Mouse (Mus musculus): ENCODE data around the gene Ubtf. TPM values are rescaled to one million over a fixed set of nuclear protein-coding genes. Genes with fewer than 3 reads are reported as not detected.

The Ubtf gene
- polyA plus RNA-seq, 1 experiment from 2014 or later, result 50.9 TPM

- no peak overlapping the region for H3K4me3 ChIP-seq (replicated peaks)
- H3K36me3 ChIP-seq (replicated peaks), result peaks cover 46% of the 10 kb centered on the region
- H3K9ac ChIP-seq, result 0 out of 2 replicates have a peak overlapping the region, but pooled peaks have one; percentile 15
- H3K4me1 ChIP-seq (replicated peaks), result peaks cover 44% of the 10 kb centered on the region
- H3K27ac ChIP-seq (replicated peaks), result peak overlapping the region; percentile 75
- no peak overlapping the region for H3K4me2 ChIP-seq
- peaks cover 10% of the 10 kb centered on the region; the same call in 1 of the 2 replicates for H3K27me3 ChIP-seq
- ATAC-seq (ENCODE audit: insufficient read depth), result peak; percentile 25
- H3K9me3 ChIP-seq (replicated peaks), result no peaks in the 10 kb centered on the region
- whole genome bisulfite sequencing (ENCODE audit: insufficient replicate concordance), result 77% methylated on average over 5 of the region's 5 CpGs
Observed at GRCm38 (mm10) chr11:102347683-102348082, 28.1 kb upstream of the Ubtf start.

GRCm38 (mm10) chr11:102346926-102347325 lies 27.4 kb upstream of the Ubtf start:
- Histone ChIP-seq H3K36me3 (replicated peaks) (peaks cover 39% of the 10 kb centered on the region), H3K27ac (replicated peaks) (peak overlapping the region; percentile 55), H3K4me3 (replicated peaks) (no peak overlapping the region), H3K4me2 (no peak overlapping the region), H3K9me3 (replicated peaks) (no peaks in the 10 kb centered on the region), H3K4me1 (replicated peaks) (peaks cover 37% of the 10 kb centered on the region), H3K27me3 (peaks cover 10% of the 10 kb centered on the region; the same call in 1 of the 2 replicates), H3K9ac (no peak overlapping the region)
- WGBS (ENCODE audit: insufficient replicate concordance), result 66% methylated on average over 5 of the region's 5 CpGs
- ATAC-seq (ENCODE audit: insufficient read depth), result peak; percentile 7; the same call in 1 of the 2 replicates

GRCm38 (mm10) chr11:102344458-102344857 lies 24.9 kb upstream of the Ubtf start:
- no peak overlapping the region for H3K4me2 ChIP-seq
- H3K27ac ChIP-seq (replicated peaks), result no peak overlapping the region
- H3K36me3 ChIP-seq (replicated peaks), result peaks cover 14% of the 10 kb centered on the region
- no peak for ATAC-seq (ENCODE audit: insufficient read depth)
- 61% methylated on average over 3 of the region's 3 CpGs for whole genome bisulfite sequencing (ENCODE audit: insufficient replicate concordance)
- H3K4me3 ChIP-seq (replicated peaks), result no peak overlapping the region
- H3K4me1 ChIP-seq (replicated peaks), result peaks cover 13% of the 10 kb centered on the region
- H3K27me3 ChIP-seq, result peaks cover 13% of the 10 kb centered on the region
- H3K9ac ChIP-seq, result no peak overlapping the region
- H3K9me3 ChIP-seq (replicated peaks), result no peaks in the 10 kb centered on the region

GRCm38 (mm10) chr11:102342742-102343141 lies 23.2 kb upstream of the Ubtf start:
- Histone ChIP-seq H3K27ac (replicated peaks) (no peak overlapping the region), H3K4me3 (replicated peaks) (no peak overlapping the region), H3K9me3 (replicated peaks) (no peaks in the 10 kb centered on the region), H3K9ac (no peak overlapping the region), H3K4me2 (no peak overlapping the region), H3K27me3 (peaks cover 23% of the 10 kb centered on the region), H3K4me1 (replicated peaks) (no peaks in the 10 kb centered on the region), H3K36me3 (replicated peaks) (no peaks in the 10 kb centered on the region)
- no peak for ATAC-seq (ENCODE audit: insufficient read depth)
- WGBS (ENCODE audit: insufficient replicate concordance), result 68% methylated on average over 12 of the region's 12 CpGs

GRCm38 (mm10) chr11:102341101-102341500 lies 21.6 kb upstream of the Ubtf start:
- Histone ChIP-seq H3K27me3 (peaks cover 35% of the 10 kb centered on the region), H3K27ac (replicated peaks) (no peak overlapping the region), H3K9me3 (replicated peaks) (no peaks in the 10 kb centered on the region), H3K4me2 (no peak overlapping the region), H3K9ac (no peak overlapping the region), H3K36me3 (replicated peaks) (no peaks in the 10 kb centered on the region), H3K4me3 (replicated peaks) (no peak overlapping the region), H3K4me1 (replicated peaks) (no peaks in the 10 kb centered on the region)
- no peak for ATAC-seq (ENCODE audit: insufficient read depth)
- 73% methylated on average over 4 of the region's 4 CpGs for WGBS (ENCODE audit: insufficient replicate concordance)

GRCm38 (mm10) chr11:102339624-102340023 lies 20.1 kb upstream of the Ubtf start:
- no peak for ATAC-seq (ENCODE audit: insufficient read depth)
- peaks cover 44% of the 10 kb centered on the region for H3K27me3 ChIP-seq
- 52% methylated on average over 4 of the region's 4 CpGs for WGBS (ENCODE audit: insufficient replicate concordance)
- H3K9me3 ChIP-seq (replicated peaks), result no peaks in the 10 kb centered on the region
- H3K4me3 ChIP-seq (replicated peaks), result no peak overlapping the region
- H3K36me3 ChIP-seq (replicated peaks), result no peaks in the 10 kb centered on the region
- no peak overlapping the region for H3K27ac ChIP-seq (replicated peaks)
- H3K9ac ChIP-seq, result no peak overlapping the region
- H3K4me2 ChIP-seq, result no peak overlapping the region
- no peaks in the 10 kb centered on the region for H3K4me1 ChIP-seq (replicated peaks)

GRCm38 (mm10) chr11:102339195-102339594 lies 19.7 kb upstream of the Ubtf start:
- whole genome bisulfite sequencing (ENCODE audit: insufficient replicate concordance), result 71% methylated on average over 11 of the region's 11 CpGs

GRCm38 (mm10) chr11:102338561-102338960 lies 19.0 kb upstream of the Ubtf start:
- no peak overlapping the region for H3K9ac ChIP-seq
- no peaks in the 10 kb centered on the region for H3K4me1 ChIP-seq (replicated peaks)
- H3K4me3 ChIP-seq (replicated peaks), result no peak overlapping the region
- peaks cover 46% of the 10 kb centered on the region for H3K27me3 ChIP-seq
- H3K27ac ChIP-seq (replicated peaks), result no peak overlapping the region
- ATAC-seq (ENCODE audit: insufficient read depth), result no peak
- no peak overlapping the region for H3K4me2 ChIP-seq
- no peaks in the 10 kb centered on the region for H3K9me3 ChIP-seq (replicated peaks)
- 15% methylated on average over 3 of the region's 3 CpGs for WGBS (ENCODE audit: insufficient replicate concordance)
- no peaks in the 10 kb centered on the region for H3K36me3 ChIP-seq (replicated peaks)

More at GRCm38 (mm10) chr11:102339195-102339594, 19.7 kb upstream of the Ubtf start:
- Histone ChIP-seq H3K36me3 (replicated peaks) (no peaks in the 10 kb centered on the region), H3K9ac (no peak overlapping the region), H3K27ac (replicated peaks) (no peak overlapping the region), H3K4me1 (replicated peaks) (no peaks in the 10 kb centered on the region), H3K9me3 (replicated peaks) (no peaks in the 10 kb centered on the region), H3K4me3 (replicated peaks) (no peak overlapping the region), H3K27me3 (peaks cover 46% of the 10 kb centered on the region), H3K4me2 (no peak overlapping the region)
- ATAC-seq (ENCODE audit: insufficient read depth), result no peak

GRCm38 (mm10) chr11:102337921-102338320 lies 18.4 kb upstream of the Ubtf start:
- Histone ChIP-seq H3K36me3 (replicated peaks) (no peaks in the 10 kb centered on the region), H3K9me3 (replicated peaks) (no peaks in the 10 kb centered on the region), H3K27me3 (peaks cover 46% of the 10 kb centered on the region), H3K27ac (replicated peaks) (no peak overlapping the region), H3K4me3 (replicated peaks) (no peak overlapping the region), H3K4me2 (no peak overlapping the region), H3K9ac (no peak overlapping the region), H3K4me1 (replicated peaks) (no peaks in the 10 kb centered on the region)
- no peak for ATAC-seq (ENCODE audit: insufficient read depth)
- 69% methylated on average over 1 of the region's 1 CpGs for WGBS (ENCODE audit: insufficient replicate concordance)

GRCm38 (mm10) chr11:102336191-102336590 lies 16.6 kb upstream of the Ubtf start:
- no peak overlapping the region for H3K4me3 ChIP-seq (replicated peaks)
- no peak for ATAC-seq (ENCODE audit: insufficient read depth)
- WGBS (ENCODE audit: insufficient replicate concordance), result 58% methylated on average over 1 of the region's 1 CpGs
- peaks cover 51% of the 10 kb centered on the region for H3K27me3 ChIP-seq
- no peaks in the 10 kb centered on the region for H3K9me3 ChIP-seq (replicated peaks)
- H3K4me2 ChIP-seq, result no peak overlapping the region
- no peaks in the 10 kb centered on the region for H3K36me3 ChIP-seq (replicated peaks)
- no peak overlapping the region for H3K9ac ChIP-seq
- no peaks in the 10 kb centered on the region for H3K4me1 ChIP-seq (replicated peaks)
- no peak overlapping the region for H3K27ac ChIP-seq (replicated peaks)

- 40% methylated on average over 9 of the region's 9 CpGs for WGBS (ENCODE audit: insufficient replicate concordance)
- Histone ChIP-seq H3K27ac (replicated peaks) (no peak overlapping the region), H3K27me3 (peaks cover 48% of the 10 kb centered on the region), H3K4me1 (replicated peaks) (no peaks in the 10 kb centered on the region), H3K4me3 (replicated peaks) (no peak overlapping the region), H3K36me3 (replicated peaks) (no peaks in the 10 kb centered on the region), H3K9me3 (replicated peaks) (no peaks in the 10 kb centered on the region), H3K9ac (no peak overlapping the region), H3K4me2 (no peak overlapping the region)
- ATAC-seq (ENCODE audit: insufficient read depth), result no peak
Observed at GRCm38 (mm10) chr11:102334973-102335700, 15.6 kb upstream of the Ubtf start.

- Histone ChIP-seq H3K27me3 (peaks cover 51% of the 10 kb centered on the region), H3K4me1 (replicated peaks) (no peaks in the 10 kb centered on the region), H3K9ac (no peak overlapping the region), H3K4me3 (replicated peaks) (no peak overlapping the region), H3K27ac (replicated peaks) (no peak overlapping the region), H3K36me3 (replicated peaks) (no peaks in the 10 kb centered on the region), H3K4me2 (no peak overlapping the region), H3K9me3 (replicated peaks) (no peaks in the 10 kb centered on the region)
- ATAC-seq (ENCODE audit: insufficient read depth), result no peak
- WGBS (ENCODE audit: insufficient replicate concordance), result 59% methylated on average over 4 of the region's 4 CpGs
Observed at GRCm38 (mm10) chr11:102334010-102334409, 14.5 kb upstream of the Ubtf start.
